ENCODE assay signal across 26 mouse cellular contexts in genomic region chr14:103704771-103705170, GRCm38 (mm10). TPM values are rescaled to one million over a fixed set of nuclear protein-coding genes. Genes with fewer than 3 reads are reported as not detected.
"Had no signal": no experiment of that assay in that cellular context is flagged by ENCODE, and none has a peak within 500 bp of the region (broad histone marks: within the 10 kb centered on the region; RNA-seq: fewer than 3 reads in every experiment).

No protein-coding gene starts in this region.

- DNase-seq: gastrocnemius, adult 2 months; gastrocnemius, postnatal 10 days; gastrocnemius, postnatal 25 days; heart, postnatal 10 days; heart, postnatal 4 days; kidney, adult 18-20 months; kidney, adult 8-10 months; kidney, postnatal 10 days; kidney, postnatal 25 days; kidney, postnatal 4 days; liver; liver, embryonic 13.5 days had no signal

- H3K36me3 ChIP-seq: heart, embryonic 10.5 days; heart, embryonic 12.5 days; intestine, embryonic 15.5 days; limb, embryonic 10.5 days; limb, embryonic 12.5 days; liver, embryonic 13.5 days had no signal

- H3K27me3 ChIP-seq: heart, embryonic 12.5 days; hindbrain, embryonic 12.5 days; intestine, embryonic 15.5 days; limb, embryonic 12.5 days; liver, embryonic 13.5 days had no signal

- H3K27ac ChIP-seq: gastrocnemius, adult 2 months; heart, embryonic 10.5 days; hindbrain, embryonic 10.5 days; hindbrain, embryonic 12.5 days; hindbrain, embryonic 14.5 days; intestine, embryonic 15.5 days; layer of hippocampus, adult 2 months; left cerebral cortex, adult 2 months; limb, embryonic 10.5 days; limb, embryonic 12.5 days; liver, embryonic 13.5 days had no signal

- ATAC-seq: hindbrain, embryonic 16.5 days; inflammation-experienced regulatory T-cells, adult 6 months; intestine, embryonic 15.5 days; intestine, postnatal 0 days had no signal

- H3K4me3 ChIP-seq: gastrocnemius, adult 2 months; heart, embryonic 10.5 days; heart, embryonic 12.5 days; hindbrain, embryonic 10.5 days; hindbrain, embryonic 12.5 days; intestine, embryonic 15.5 days; layer of hippocampus, adult 2 months; left cerebral cortex, adult 2 months; limb, embryonic 10.5 days; limb, embryonic 12.5 days; liver, embryonic 13.5 days had no signal

- H3K4me1 ChIP-seq: heart, embryonic 10.5 days; heart, embryonic 12.5 days; hindbrain, embryonic 10.5 days; hindbrain, embryonic 12.5 days; intestine, embryonic 15.5 days; limb, embryonic 12.5 days had no signal

- H3K9ac ChIP-seq: heart, embryonic 12.5 days; hindbrain, embryonic 12.5 days; hindbrain, embryonic 14.5 days; intestine, embryonic 15.5 days; limb, embryonic 12.5 days; liver, embryonic 13.5 days had no signal

- H3K9me3 ChIP-seq: heart, embryonic 10.5 days; heart, embryonic 12.5 days; hindbrain, embryonic 10.5 days; hindbrain, embryonic 12.5 days; intestine, embryonic 15.5 days; limb, embryonic 10.5 days; limb, embryonic 12.5 days; liver, embryonic 13.5 days had no signal

- H3K4me2 ChIP-seq: heart, embryonic 12.5 days; hindbrain, embryonic 12.5 days; hindbrain, embryonic 14.5 days; intestine, embryonic 15.5 days; limb, embryonic 12.5 days; liver, embryonic 11.5 days; liver, embryonic 13.5 days had no signal

RNA-seq across cellular contexts. Expression of gene Slain1, which starts 54.7 kb away (rescaled TPM):
- total RNA-seq: gastrocnemius, adult 2 months; gastrocnemius, postnatal 25 days had no signal
